Mouse (Mus musculus) CH12.LX (cell line): ENCODE measurements around the gene 2200002D01Rik.

Experiments used
- CHD1 ChIP-seq: IDR thresholded peaks from 2 replicates; pipeline ENCODE4 v1.6.1; 2012; ENCODE audit warnings: low read depth, low read length, improper control_type of control experiment, inconsistent platforms
- CHD2 ChIP-seq: IDR thresholded peaks from 2 replicates; pipeline ENCODE4 v1.6.1; 2011; ENCODE audit warnings: low read length, improper control_type of control experiment
- CTCF ChIP-seq, 2 experiments: IDR thresholded peaks in 1 of 2; conservative IDR thresholded peaks in 1 of 2; 2 replicates each; pipeline ENCODE4 v1.5.1; 2011 to 2012; ENCODE audit warnings: low read depth in 2 of 2, low read length in 2 of 2, improper control_type of control experiment in 1 of 2, inconsistent platforms in 1 of 2, mild to moderate bottlenecking in 1 of 2, moderate library complexity in 1 of 2
- E2F4 ChIP-seq: IDR thresholded peaks from 2 replicates; pipeline ENCODE4 v1.6.1; 2011; ENCODE audit warnings: low read depth, low read length, improper control_type of control experiment; ENCODE audit not compliant: insufficient replicate concordance
- ETS1 ChIP-seq: conservative IDR thresholded peaks from 2 replicates; pipeline ENCODE4 v1.6.1; 2012; ENCODE audit warnings: low read depth, mild to moderate bottlenecking, inconsistent platforms, low read length, improper control_type of control experiment, moderate library complexity
- HCFC1 ChIP-seq: IDR thresholded peaks from 2 replicates; pipeline ENCODE4 v1.6.1; 2012; ENCODE audit warnings: low read depth, mild to moderate bottlenecking, inconsistent platforms, low read length, improper control_type of control experiment
- MAFK ChIP-seq: IDR thresholded peaks from 2 replicates; pipeline ENCODE4 v1.6.1; 2011; ENCODE audit warnings: low read length, improper control_type of control experiment; ENCODE audit not compliant: insufficient replicate concordance
- MEF2A ChIP-seq: IDR thresholded peaks from 2 replicates; pipeline ENCODE4 v1.6.1; 2014; ENCODE audit warnings: low read depth, mild to moderate bottlenecking, inconsistent platforms, low read length, improper control_type of control experiment, borderline replicate concordance
- SMC3 ChIP-seq: IDR thresholded peaks from 2 replicates; pipeline ENCODE4 v1.6.1; 2011; ENCODE audit warnings: low read depth, low read length, improper control_type of control experiment
- TCF12 ChIP-seq: IDR thresholded peaks from 2 replicates; pipeline ENCODE4 v1.6.1; 2014; ENCODE audit warnings: low read depth, mild to moderate bottlenecking, inconsistent platforms, low read length, improper control_type of control experiment

- no peak for TF ChIP-seq SMC3
- no peak for TF ChIP-seq CHD2
- TF ChIP-seq MAFK = no peak
- TF ChIP-seq CTCF (conservative IDR thresholded peaks at IDR 0.05 in 1 of 2, IDR thresholded peaks at IDR 0.05 in 1 of 2; ENCODE audit: low read depth in 2 of 2, low read length in 2 of 2) = no peak
- no peak for TF ChIP-seq MEF2A
- TF ChIP-seq E2F4 = no peak
- no peak for TF ChIP-seq CHD1
- TF ChIP-seq ETS1 = no peak
- no peak for TF ChIP-seq HCFC1
- no peak for TF ChIP-seq TCF12
Measured at GRCm38 (mm10) chr7:29276715-29277114, 28.4 kb upstream of the 2200002D01Rik start.
